Mouse (Mus musculus) left cerebral cortex, adult 9 months (tissue): ENCODE measurements around the gene Man1a2.

Source experiments
- DNase-seq, 2 experiments: peaks; one replicate each; pipeline ENCODE4 v3.0.0; 2022; ENCODE audit warnings: low spot score in 2 of 2

Gene Man1a2

DNA sequence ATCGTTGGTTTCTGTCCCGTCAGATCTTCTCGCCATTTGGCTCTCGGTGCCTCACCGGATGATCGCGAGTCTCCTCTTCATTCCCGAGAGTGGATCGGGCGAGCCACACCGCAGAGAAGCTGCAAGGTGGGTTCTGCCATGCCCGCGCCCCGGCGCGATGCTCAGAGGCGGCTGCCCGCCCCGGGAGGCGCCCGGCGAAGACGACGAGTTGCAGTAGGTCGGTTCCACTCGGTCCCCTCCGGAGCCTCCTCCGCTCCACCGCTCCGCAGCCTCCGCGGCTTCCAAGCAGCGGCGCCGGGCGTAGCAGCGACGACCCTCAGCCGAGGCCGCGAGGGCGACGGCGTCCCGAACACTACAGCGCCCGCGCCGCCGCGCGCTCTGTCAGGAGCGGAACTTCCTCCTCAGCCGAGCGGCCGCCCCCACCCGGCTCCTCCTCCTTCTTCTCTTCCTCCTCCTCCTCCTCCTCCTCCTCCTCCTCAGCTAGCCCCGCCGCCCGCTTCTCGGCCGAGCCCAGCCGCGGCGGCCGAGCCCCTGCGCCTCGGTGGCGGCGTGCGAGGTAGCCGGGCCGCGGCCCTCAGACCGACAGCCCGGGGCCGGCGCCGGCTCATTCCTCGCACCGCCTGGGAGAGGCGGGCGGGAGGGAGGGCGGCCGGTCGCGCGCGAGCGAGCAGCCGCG lies at the start of gene Man1a2:
Gene Man1a2, minus strand, starts transcription at position 417 of the 676 bp plus-strand sequence.
- DNase-seq: peak in 1 of 2 experiments; percentile 78

DNA sequence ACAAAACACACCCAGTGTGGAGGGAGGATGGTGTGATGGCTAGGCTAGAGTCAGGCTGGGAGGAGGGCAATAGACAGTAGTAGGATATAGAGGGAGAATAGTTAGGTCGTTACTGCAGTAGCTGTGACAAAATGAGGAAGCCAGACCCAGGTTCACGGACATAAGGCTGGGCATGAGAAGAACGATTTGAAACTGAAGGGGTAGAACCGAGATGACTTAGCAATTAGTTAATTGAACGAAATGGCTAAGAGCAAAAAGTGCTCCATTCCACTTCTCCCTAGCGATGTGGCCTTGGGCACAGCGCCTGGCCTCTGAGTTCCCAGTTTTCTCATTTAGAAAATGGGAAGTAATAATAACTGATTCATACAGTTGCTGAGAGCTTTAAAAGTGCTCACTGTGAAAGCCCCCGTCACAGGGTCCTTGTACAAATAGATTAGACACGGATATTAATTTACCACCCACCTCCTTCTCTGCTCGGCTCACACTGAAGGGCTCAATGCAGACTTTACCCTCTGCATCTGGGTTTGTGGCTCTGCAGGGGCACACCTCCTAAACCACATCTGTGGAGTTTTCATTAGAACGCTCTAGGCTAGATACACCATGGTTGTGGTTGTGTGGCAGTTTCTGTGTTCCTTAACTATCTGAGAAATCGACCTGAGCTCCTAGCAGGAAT lies 49.3 kb upstream of the Man1a2 start:
- no peak for DNase-seq

DNA sequence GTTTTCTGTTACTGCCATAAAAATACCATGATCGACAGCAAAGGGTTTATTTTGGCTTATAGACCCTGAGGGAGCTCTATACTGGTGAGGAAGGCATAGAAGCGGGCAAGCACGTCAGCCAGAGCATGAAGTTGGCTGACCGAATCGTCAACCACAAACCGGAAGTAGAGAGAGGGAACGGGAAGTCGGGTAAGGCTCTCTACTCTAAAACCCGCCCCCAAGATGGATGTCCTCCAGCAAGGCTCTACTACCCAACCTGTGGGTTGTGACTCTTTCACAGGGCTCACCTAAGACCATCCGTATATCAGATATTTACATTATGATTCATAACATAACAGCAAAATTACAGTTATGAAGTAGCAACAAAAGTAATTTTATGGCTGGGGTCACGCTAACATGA lies 46.6 kb upstream of the Man1a2 start:
- DNase-seq: no peak

DNA sequence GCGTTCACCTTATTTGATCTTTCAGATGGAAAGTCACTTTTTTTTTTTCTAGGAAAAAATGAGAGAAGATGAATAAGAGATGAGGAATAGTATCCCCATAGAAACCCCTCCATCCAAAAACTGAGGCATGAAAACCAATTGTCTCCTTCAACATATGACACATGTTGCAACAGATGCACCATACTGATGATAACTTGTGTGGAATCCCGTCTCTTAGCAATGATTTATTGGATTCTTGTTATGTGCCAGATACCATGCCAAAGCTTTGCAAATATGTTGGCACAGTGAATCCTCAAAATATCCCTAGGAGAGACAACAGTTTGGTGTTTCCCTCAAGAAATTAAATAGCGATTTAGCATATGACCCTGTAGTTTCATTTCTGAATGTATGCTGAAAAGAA lies 46.0 kb upstream of the Man1a2 start:
- DNase-seq: no peak

DNA sequence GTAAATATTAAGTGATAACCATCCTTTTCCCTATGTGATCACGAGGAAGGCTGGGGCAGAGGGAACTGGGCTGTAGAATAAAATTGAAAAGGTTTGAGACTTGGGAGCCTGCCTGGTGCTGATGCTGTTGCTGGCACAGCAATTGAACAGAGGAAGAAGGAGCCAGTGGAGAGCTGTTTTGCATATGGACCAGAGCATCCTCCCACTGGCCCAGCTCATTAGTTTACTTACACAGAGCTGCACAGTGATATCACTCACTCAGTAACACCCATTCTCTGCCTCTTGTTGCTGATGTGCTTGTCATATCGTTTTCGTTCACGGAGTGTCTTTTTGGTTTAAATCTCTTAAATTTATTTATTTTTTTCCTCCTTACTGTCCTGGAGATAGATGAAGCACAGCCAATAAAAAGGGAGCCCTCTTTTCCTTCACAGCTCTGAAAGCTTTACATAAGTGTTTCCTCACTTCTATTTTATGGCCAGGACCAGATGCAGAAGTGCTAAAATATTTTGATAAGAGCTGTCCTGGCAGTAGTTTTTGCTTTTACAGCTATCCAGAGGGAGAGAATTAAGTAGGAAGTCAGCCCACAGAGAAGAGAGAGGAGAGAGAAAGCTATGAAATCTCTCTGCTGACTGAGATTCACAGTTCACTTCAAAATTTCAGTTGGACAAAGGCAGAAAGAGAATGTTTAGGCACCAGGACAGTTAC lies 42.9 kb upstream of the Man1a2 start:
- DNase-seq: peak; percentile 47 to 54

DNA sequence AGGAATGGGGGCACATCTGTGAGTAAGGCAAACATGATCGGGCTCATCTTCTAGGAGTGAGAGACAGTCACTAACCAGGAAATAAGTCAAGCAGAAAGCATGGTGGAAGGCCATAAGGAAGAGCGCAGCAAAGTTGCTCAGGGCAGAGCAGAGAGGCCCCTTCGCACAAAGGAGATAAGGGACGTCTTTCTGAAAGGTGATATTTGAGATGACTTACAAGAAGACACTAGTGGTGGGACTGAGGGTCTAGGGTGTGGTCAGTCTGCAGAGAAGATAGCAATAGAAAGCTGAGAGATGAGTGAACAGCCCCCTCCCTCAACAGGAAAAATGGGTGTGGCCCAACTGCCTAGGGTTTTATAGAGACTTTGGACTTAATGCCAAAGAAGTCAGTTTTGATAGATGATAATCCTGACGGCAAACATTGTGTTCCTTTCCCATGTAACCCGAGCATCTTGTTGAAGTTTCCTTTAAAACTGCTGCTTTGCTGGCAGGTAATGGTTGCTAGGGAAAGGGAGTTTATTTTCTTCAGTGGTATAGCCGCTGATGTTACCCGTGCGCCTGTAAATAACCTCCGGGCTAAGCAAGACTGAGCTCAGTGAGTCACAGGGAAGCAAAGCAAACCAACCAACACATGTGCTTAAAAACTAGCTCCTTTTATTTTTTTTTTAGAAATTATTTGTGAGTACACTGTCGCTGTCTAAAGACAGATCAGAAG lies 40.8 kb upstream of the Man1a2 start:
- no peak for DNase-seq

DNA sequence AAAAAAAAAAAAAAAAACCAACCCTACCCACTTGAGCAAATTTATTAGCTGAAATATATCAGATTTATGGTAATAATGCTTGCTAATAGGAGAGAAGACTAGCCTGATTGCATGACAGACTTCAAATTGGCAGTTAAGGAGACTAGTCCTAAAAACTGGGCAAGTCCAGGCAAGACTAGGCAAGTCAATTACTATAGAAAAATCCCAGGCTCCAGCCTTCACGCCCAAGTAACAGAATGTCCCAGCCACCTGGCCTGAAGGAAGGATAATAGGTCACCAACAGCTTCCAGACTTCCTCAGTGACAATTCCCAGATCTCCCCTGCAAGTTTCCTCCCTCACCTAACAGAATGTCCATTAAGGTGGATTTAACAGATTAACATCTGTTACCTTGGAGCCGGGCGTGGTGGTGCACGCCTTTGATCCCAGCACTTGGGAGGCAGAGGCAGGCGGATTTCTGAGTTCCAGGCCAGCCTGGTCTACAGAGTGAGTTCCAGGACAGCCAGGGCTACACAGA lies 35.5 kb upstream of the Man1a2 start:
- no peak for DNase-seq

DNA sequence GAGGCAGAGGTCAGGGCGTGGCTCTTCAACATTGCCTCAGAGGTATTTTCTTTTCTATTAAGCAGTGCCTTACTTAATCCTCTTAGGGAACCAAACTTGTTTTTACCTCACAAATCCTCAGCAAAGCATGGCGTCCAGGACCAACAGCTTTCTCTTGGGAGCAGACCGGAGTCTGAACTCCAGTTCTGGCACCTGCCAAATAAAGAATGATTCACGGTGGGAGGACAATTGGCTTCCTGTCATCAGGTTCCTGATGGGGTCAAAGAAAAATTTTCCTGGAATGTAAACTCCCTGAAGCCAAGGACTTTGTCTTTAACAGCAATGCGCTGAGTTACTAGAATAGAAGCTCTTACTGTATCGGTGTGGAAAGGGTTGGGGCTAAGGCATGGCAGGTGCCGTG lies 30.9 kb upstream of the Man1a2 start:
- no peak for DNase-seq

DNA sequence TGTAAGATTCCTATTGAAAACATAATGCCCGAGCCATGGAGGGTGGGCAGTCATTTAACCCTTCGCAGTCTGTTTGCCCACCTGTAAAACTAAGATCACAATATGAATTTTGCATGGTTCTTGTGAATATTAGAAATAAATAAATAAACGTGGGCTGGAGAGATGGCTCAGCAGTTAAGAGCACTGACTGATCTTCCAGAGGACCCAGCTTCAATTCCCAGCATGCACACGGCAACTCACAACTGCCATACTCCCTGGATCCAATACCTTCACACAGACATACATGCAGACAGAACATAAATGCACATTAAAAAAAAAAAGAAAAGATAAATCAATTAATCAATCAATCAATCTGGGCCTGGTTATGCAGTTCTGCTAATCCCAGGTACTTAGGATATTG lies 30.1 kb upstream of the Man1a2 start:
- DNase-seq: no peak

DNA sequence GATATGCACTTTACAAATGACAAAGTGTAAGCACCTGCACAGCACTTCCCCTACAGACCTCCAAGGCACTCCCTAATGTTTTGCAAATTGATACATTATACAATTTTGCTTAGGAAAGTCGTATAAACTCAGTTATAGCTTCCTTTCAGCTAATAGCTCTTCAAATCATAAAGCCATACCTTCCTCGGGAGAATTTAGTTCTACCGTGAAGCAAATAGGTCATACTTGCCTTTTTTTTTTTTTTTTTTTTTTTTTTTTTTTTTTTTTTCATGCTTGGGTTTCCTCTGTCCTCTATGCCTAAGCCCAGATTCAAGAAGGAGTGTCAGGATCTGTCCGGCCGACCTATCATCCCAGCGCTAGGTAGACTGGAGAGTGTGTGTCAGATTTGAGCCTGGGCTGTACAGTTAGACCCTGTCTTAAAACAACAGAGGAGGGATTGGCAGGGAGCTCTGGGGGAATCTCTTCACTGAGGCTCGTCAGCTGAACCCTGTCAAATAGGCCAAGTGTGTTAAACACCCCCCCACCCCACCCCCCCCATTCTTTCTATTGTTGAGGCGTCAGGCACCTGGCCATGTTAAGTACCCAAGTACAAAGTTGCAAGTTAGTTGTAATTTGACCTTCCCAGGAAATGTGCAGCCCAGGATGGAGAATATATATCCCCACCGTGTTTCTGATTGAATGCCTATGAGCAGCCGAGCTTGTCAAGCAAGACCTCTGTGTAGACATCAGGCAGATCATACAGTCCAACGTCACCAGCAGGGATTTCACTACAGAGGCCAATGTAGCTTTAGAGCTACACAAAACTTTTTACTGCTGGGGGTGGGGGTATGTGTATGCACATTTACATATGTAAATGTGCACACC lies 28.1 kb upstream of the Man1a2 start:
- no peak for DNase-seq

DNA sequence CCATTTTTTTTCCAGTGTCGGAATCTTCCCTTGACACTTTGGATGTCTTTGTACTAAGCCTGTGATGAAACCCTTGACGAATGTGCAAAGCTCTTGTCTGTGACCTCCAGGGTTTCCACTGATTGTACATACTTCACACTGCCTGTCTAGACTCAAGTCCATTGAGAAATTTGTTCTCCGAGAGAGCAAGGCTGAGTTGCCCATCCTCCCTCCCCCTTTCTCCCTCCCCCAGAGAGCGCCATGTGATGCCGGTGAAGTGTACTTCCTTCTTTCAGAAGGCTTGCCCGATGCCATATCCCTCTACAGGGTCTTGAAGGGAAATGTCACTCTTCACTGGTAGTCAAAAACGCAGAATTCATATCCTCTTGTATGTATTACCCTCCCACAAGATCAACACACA lies 26.8 kb upstream of the Man1a2 start:
- DNase-seq: no peak

DNA sequence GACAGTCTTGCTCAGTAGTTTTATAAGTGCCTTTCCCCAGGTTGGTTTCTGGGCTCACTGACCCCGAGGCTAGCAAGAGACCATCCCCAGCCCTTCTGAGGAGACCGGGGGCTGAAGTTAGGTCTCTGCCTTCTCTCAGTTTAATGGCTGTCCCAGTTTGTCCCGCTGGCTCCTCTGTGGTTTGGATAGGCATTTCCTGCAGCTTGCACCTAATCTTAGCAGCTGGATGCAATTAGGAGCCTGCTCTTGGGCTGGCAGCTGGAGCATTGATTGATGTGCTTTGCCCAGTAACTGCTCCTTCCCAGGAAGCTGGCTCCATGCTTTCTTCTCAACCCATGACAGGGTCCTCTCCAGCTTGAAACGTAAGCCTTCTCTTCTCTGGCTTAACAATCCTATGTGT lies 26.2 kb upstream of the Man1a2 start:
- DNase-seq: no peak

DNA sequence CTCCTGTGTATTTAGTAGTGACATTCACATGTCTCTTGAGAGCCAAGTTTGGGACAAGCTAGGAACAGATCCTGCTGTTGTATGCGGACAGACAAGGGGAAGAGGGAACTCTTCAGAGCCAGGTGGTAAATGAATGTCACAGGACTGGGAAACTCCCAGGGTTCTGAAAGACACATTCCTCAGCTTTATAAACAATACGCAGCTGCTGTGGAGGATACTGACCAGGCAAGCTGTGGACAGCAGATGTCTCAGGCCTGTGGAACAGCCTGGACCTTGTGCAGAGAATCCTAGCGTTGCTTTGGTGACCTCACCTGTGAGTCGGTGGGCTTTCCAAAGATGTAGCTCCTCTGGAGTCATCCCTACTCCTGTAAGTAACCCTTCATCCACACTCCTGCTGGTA lies 21.8 kb upstream of the Man1a2 start:
- DNase-seq: no peak

DNA sequence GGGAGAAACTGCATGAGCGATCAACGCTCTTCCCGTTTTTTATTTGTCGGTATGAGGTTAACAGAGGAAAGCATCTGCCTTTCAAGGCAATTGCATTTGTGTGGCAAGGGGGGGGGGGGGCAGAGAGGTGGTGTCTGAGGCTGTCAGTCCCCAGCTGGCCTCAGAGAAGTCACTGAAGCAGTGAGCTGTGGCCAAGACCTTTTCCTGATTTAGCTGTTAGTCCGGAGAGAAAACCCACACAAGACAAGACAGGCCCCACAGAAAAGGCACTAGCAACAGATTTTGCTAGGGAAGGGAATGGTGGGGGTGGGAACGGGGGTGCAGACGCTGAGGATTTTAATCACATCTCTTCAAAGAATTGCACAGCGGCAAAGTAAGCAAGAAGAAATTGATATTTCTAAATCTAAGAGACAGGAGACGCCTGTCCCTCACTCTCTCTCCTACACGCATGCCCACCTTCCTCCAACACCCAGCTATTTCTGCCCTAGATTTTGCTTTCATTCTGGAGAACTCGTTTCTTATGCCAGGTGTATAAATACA lies 19.9 kb upstream of the Man1a2 start:
- peak in 1 of 2 experiments; percentile 51 for DNase-seq

DNA sequence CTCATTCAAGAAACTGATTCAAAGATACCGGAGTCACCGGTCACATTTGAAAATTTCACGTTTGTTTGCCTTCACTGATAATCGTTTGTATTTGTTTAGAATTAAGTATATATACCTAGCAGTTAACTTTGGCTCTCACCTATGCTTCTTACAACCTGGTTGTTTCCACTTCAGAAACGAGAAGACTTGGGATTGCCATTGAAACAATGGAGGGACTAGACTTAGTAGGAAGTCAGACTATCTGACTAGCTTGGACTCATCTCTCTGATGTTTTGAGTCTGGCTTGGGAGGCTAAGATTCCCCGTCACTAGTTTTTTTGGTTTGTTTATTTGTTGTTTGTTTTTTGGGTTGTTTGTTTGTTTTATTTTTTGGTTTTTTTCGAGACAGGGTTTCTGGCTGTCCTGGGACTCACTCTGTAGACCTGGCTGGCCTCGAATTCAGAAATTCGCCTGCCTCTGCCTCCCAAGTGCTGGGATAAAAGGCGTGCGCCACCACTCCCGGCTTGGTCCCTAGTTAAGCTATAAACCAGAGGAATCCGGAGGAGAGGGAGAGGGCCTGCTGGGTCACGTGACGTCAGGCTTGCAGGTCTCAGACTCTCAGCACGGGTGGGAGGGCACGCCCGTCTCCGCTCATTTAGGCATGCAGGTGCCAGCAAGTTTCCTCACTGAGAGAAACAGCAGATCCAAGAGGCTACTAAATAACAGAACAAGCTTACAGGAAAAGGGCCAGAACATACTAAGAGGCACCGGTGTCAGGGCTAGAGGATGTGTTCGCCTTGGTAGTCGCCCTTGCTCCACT lies 18.7 kb upstream of the Man1a2 start:
- no peak for DNase-seq

DNA sequence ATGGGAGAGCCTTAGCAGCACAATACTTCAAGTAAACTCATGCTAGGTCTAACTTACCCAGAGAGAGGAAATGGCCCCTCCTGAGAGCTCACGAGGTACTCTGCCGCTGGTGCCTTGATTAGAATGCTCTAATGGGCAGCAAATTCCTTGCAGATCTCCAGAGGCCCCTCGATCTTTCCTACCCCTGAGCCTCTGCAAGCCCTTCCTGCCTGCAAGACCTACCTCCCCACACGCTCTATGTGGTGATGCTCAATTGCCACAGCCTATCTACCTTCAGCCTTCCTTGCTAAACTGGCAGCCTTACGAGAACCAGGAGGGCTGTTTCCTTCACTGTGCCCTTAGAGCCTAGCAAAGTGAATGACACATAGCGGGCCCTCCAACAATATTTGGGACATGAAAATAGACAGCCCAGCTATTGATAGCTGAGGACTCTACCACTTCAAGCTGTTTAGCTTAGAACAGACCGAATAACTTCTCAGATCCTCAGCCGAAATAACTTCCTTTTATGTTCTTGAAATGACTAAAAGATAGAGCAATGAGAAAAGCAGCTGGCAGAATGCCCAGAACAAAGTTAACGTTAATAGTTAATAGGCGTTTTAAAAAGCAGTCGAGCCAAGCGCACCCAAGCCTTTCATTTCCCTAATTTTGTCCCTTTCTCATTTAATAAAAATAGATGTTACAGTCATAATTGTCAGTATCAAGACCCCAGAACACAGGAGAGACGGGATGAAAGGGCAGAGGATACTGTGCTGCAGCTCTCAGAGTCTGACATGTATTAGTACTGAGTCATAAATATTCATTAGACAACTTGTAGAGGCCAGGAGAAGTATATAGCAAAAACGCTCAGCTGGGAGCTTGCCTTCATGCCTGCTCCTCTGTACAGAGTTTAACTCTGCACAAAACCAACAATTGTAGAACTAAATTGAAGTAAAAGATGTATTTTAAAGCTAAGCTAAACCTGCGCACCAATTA lies 17.9 kb upstream of the Man1a2 start:
- peak in 1 of 2 experiments; percentile 43 for DNase-seq

DNA sequence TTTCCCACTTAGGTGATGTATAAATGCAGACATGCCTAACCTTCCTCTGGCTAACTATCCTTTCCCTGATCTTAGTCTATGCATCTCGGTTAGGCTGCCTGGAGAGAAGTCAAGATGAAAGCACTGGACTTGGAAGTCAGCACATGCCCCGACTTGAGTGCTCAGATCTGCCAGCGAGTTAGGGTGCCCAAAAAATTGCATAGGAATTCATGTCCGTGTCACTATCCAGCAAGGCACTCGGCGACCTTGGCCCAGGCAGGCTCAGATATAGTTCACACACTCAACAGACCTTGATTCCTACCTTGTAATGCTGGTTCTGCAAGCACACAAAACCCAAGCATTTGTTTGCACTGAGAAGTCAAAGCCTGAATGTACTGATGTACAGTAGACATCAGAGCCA lies 3.4 kb upstream of the Man1a2 start:
- DNase-seq: no peak

DNA sequence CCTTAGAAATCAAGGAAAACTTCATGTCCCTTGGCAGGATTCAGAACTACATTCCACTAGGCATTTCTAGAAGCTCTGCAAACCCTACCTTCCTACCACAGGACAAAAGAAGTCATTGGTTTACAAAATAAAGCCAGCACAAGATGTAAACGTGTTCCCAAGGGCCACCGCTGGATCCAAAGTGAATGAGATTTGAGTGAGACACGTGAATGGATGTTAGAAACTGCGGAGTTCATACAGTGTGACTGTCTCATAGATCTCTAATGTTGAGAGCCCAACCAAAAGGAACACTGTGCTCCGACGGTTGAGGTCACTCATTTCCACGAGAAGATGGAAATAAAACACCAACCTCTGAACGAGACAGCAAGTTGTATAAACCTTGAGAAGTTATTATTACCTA lies 1.5 kb upstream of the Man1a2 start:
- no peak for DNase-seq
